Mouse (Mus musculus) liver, embryonic 15.5 days (tissue): ENCODE measurements around the gene Tas2r116. TPM values are rescaled to one million over a fixed set of nuclear protein-coding genes. Genes with fewer than 3 reads are reported as not detected.

Experiments
- ATAC-seq: fragments of 200-750 bp; cut with Nextera tagmentation; 2 replicates; pipeline ENCODE4 v1.8.0; 2017; ENCODE audit warnings: moderate number of reproducible peaks, mild to moderate bottlenecking, moderate library complexity; ENCODE audit not compliant: insufficient read depth
- H3K27ac ChIP-seq: fragments of 300-500 bp; sonication (generic); replicated peaks from 2 replicates; pipeline ENCODE4 v1.5.1; 2015; ENCODE audit warnings: mild to moderate bottlenecking, inconsistent platforms
- H3K27me3 ChIP-seq: fragments of 300-500 bp; sonication (generic); 2 replicates; pipeline ENCODE4 v1.6.1; 2015; ENCODE audit warnings: mild to moderate bottlenecking, inconsistent platforms
- H3K36me3 ChIP-seq: fragments of 300-500 bp; sonication (generic); replicated peaks from 2 replicates; pipeline ENCODE4 v1.6.1; 2015; ENCODE audit warnings: moderate library complexity, mild to moderate bottlenecking, inconsistent platforms
- H3K4me1 ChIP-seq: fragments of 300-500 bp; sonication (generic); replicated peaks from 2 replicates; pipeline ENCODE4 v1.6.1; 2015; ENCODE audit warnings: inconsistent platforms
- H3K4me2 ChIP-seq: fragments of 300-500 bp; sonication (generic); 2 replicates; pipeline ENCODE4 v1.6.1; 2015; ENCODE audit warnings: moderate library complexity, mild to moderate bottlenecking, inconsistent platforms
- H3K4me3 ChIP-seq: fragments of 300-500 bp; sonication (generic); replicated peaks from 2 replicates; pipeline ENCODE4 v1.5.1; 2015; ENCODE audit warnings: mild to moderate bottlenecking, inconsistent platforms
- H3K9ac ChIP-seq: fragments of 300-500 bp; sonication (generic); 2 replicates; pipeline ENCODE4 v1.6.1; 2015; ENCODE audit warnings: moderate library complexity, mild to moderate bottlenecking, inconsistent platforms
- H3K9me3 ChIP-seq: fragments of 300-500 bp; sonication (generic); replicated peaks from 2 replicates; pipeline ENCODE4 v1.6.1; 2016; ENCODE audit warnings: inconsistent platforms
- WGBS: fragments of 180-500 bp; shearing (Covaris S2); methylation state at CpG from one replicate; pipeline ENCODE4 v1.1.7; 2015; ENCODE audit warnings: mixed read lengths; ENCODE audit not compliant: insufficient replicate concordance; 5-methylcytosine and 5-hydroxymethylcytosine counted together
- polyA plus RNA-seq: library from polyadenylated mRNA; unstranded; fragments of >200 nt; fragmentation: Nextera tagmentation; extraction: Ambion mirVana; gene quantifications from 2 replicates; pipeline ENCODE4 v1.2.1, GENCODE M21; 2015

The Tas2r116 gene
- not detected in 2 replicates for polyA plus RNA-seq

DNA sequence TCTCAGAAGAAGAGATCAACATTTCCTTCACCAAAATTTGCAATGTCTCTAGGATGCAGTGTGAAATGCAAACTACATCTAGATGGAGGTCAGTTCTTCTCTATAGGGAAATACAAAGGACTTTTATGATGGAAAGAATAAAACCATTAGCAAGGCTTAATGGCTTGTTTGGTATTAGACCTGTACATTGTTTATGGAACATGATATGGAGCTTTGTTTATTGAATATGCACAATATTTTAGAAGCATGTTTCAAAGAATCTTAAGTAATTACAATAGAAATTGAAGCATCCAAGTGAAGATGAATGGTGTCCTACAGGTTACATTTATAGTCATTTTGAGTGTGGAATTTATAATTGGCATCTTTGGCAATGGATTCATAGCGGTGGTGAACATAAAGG lies at the start of gene Tas2r116:
Gene Tas2r116 (plus strand): TSS at position 301 of the 400 bp plus-strand sequence.
- ATAC-seq, result no peak
- Histone ChIP-seq H3K4me3 (no peak within 1 kb of the TSS), H3K27me3 (no peaks in the 10 kb centered on the region), H3K27ac (no peak within 1 kb of the TSS), H3K9me3 (no peaks in the 10 kb centered on the region), H3K4me1 (no peaks in the 10 kb centered on the region), H3K36me3 (no peaks in the 10 kb centered on the region), H3K4me2 (no peak within 1 kb of the TSS), H3K9ac (no peak within 1 kb of the TSS)
- WGBS, result 50% methylated on average over 1 of the region's 1 CpGs

DNA sequence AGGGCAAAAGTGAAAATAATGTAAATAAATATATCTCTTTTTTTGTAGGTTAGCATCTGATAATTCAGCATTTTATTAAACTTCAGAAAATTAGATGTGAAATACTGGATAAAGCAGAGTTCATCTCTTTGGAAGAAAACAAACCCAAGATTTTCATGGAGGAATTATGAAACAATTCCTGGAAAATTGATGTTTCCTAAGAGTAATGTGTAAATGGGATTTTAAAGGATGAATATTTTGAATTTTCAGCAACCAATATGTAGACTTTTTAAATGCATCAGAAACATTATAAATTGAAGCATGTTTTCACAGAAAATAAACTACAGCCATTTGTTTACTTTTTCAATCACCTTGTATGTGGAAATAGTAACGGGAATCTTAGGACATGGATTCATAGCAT lies 8.4 kb upstream of the Tas2r116 start, which contains the start of gene Tas2r123:
Gene Tas2r123 (plus strand): TSS at position 301 of the 400 bp plus-strand sequence.
- no peaks in the 10 kb centered on the region for H3K36me3 ChIP-seq
- H3K27me3 ChIP-seq, result no peaks in the 10 kb centered on the region
- no peak within 1 kb of the TSS for H3K27ac ChIP-seq
- H3K4me1 ChIP-seq, result no peaks in the 10 kb centered on the region
- H3K4me2 ChIP-seq, result no peak within 1 kb of the TSS
- no peak within 1 kb of the TSS for H3K9ac ChIP-seq
- no peaks in the 10 kb centered on the region for H3K9me3 ChIP-seq
- WGBS, result 61% methylated on average over 1 of the region's 1 CpGs
- no peak for ATAC-seq
- no peak within 1 kb of the TSS for H3K4me3 ChIP-seq

DNA sequence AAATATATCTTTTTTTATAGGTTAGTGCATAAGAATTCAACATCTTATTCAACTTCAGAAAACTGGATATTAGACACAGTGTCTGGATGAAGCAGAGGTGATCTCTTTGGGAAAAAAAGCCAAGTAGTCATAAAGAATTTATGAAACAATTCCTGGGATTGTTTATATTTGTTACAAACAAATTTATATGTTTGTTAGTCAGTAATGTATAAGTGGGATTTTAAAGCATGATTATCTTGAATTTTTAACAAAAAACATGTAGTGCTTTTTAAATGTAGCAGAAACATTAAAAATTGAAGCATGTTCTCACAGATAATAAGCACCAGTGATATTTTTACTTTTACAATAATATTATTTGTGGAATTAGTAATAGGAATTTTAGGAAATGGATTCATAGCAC lies 12.5 kb downstream of the Tas2r116 start, which contains the start of gene Tas2r110:
Gene Tas2r110 (plus strand): TSS at position 301 of the 400 bp plus-strand sequence.
- Histone ChIP-seq H3K4me3 (no peak within 1 kb of the TSS), H3K9me3 (no peaks in the 10 kb centered on the region), H3K9ac (no peak within 1 kb of the TSS), H3K4me1 (no peaks in the 10 kb centered on the region), H3K27ac (no peak within 1 kb of the TSS), H3K4me2 (no peak within 1 kb of the TSS), H3K36me3 (no peaks in the 10 kb centered on the region), H3K27me3 (no peaks in the 10 kb centered on the region)
- ATAC-seq, result no peak

DNA sequence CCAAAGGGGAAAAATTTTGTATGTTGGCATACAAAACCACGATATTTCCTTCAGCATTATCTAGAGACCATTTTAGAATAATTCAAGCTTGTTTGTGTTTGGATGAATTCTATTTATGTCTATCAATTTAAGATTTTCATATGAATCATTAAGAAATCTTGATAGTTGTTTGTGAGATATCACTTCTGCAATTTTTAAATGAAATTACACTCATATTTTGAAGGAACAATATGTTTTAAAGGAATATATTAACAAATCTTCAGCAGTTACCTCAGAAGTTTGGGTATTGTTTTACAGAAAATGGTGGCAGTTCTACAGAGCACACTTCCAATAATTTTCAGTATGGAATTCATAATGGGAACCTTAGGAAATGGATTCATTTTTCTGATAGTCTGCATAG lies 37.5 kb downstream of the Tas2r116 start, which contains the start of gene Tas2r113:
Gene Tas2r113 (plus strand): TSS at position 301 of the 400 bp plus-strand sequence.
- Histone ChIP-seq H3K4me1 (no peaks in the 10 kb centered on the region), H3K27me3 (no peaks in the 10 kb centered on the region), H3K9me3 (no peaks in the 10 kb centered on the region), H3K4me3 (no peak within 1 kb of the TSS), H3K4me2 (no peak within 1 kb of the TSS), H3K27ac (no peak within 1 kb of the TSS), H3K9ac (no peak within 1 kb of the TSS), H3K36me3 (no peaks in the 10 kb centered on the region)
- 43% methylated on average over 1 of the region's 1 CpGs for WGBS
- ATAC-seq, result no peak

Other genes with a start within 250 kb of the Tas2r116 start
- gene A630073D07Rik, start 203.9 kb upstream of the Tas2r116 start, polyA plus RNA-seq, result not detected in 2 replicates
- not detected in 2 replicates for gene Tas2r120, start 198.5 kb upstream of the Tas2r116 start, polyA plus RNA-seq
- gene Tas2r121, start 154.4 kb upstream of the Tas2r116 start, polyA plus RNA-seq, result not detected in 2 replicates
- not detected in 2 replicates for gene Tas2r122, start 143.5 kb upstream of the Tas2r116 start, polyA plus RNA-seq
- not detected in 2 replicates for gene Tas2r115, start 117.4 kb upstream of the Tas2r116 start, polyA plus RNA-seq
- not detected in 2 replicates for gene Tas2r124, start 100.7 kb upstream of the Tas2r116 start, polyA plus RNA-seq
- gene Tas2r102, start 93.3 kb upstream of the Tas2r116 start, polyA plus RNA-seq, result not detected in 2 replicates
- not detected in 2 replicates for gene Tas2r136, start 77.3 kb upstream of the Tas2r116 start, polyA plus RNA-seq
- gene Tas2r117, start 52.6 kb upstream of the Tas2r116 start, polyA plus RNA-seq, result not detected in 2 replicates
- gene Tas2r123, start 8.3 kb upstream of the Tas2r116 start, polyA plus RNA-seq, result not detected in 2 replicates
- gene Tas2r110, start 12.6 kb downstream of the Tas2r116 start, polyA plus RNA-seq, result not detected in 2 replicates
- not detected in 2 replicates for gene Tas2r113, start 37.6 kb downstream of the Tas2r116 start, polyA plus RNA-seq
- gene Tas2r125, start 54.2 kb downstream of the Tas2r116 start, polyA plus RNA-seq, result not detected in 2 replicates
- gene Tas2r129, start 95.7 kb downstream of the Tas2r116 start, polyA plus RNA-seq, result not detected in 2 replicates
- not detected in 2 replicates for gene Tas2r131, start 102.5 kb downstream of the Tas2r116 start, polyA plus RNA-seq
- gene Tas2r109, start 125.5 kb downstream of the Tas2r116 start, polyA plus RNA-seq, result not detected in 2 replicates
- gene Tas2r103, start 181.7 kb downstream of the Tas2r116 start, polyA plus RNA-seq, result not detected in 2 replicates
- gene Tas2r140, start 200.4 kb downstream of the Tas2r116 start, polyA plus RNA-seq, result not detected in 2 replicates
- 27.5 and 27.7 TPM in 2 replicates for gene Smim10l1, start 249.5 kb downstream of the Tas2r116 start, polyA plus RNA-seq